ENCODE assay signal across 1 mouse cellular context in genomic region chr11:79566947-79567346, GRCm38 (mm10).
A peak's percentile ranks its signal among the peaks of the same experiment; 100 is the strongest.
TF ChIP-seq lines count a peak whose summit lies in the region.

No protein-coding gene starts in this region.

TF ChIP-seq in CH12.LX, 34 proteins besides CTCF, POLR2A, EP300 and RAD21:
- TF ChIP-seq SMC3 (IDR thresholded peaks at IDR 0.05; ENCODE audit: low read depth, low read length): peak; percentile 15; the same call in 1 of the 2 replicates
- TF ChIP-seq ZC3H11A (IDR thresholded peaks at IDR 0.05; ENCODE audit: low read depth, low read length): no peak
TF ChIP-seq in CH12.LX: peak in this region for 1.
